Mouse (Mus musculus) heart, adult 18-20 months (tissue): ENCODE results near the gene S100a5. TPM values are rescaled to one million over a fixed set of nuclear protein-coding genes. Genes with fewer than 3 reads are reported as not detected.

ENCODE experiments used
- total RNA-seq, 2 experiments: library from RNA; stranded (reverse); gene quantifications; 2 replicates each; pipeline ENCODE4 v1.2.3; 2021

The S100a5 gene
- total RNA-seq, 2 experiments from 2014 or later: not detected

Other genes starting within 250 kb of the S100a5 start
- gene Slc27a3, start 218.6 kb upstream of the S100a5 start, total RNA-seq: under 1 TPM; 0.50 to 0.62 TPM
- gene Ints3, start 174.9 kb upstream of the S100a5 start, total RNA-seq: 10 to 100 TPM; 24.6 TPM
- 10 to 100 TPM; 16.2 to 16.8 TPM for gene Npr1, start 142.7 kb upstream of the S100a5 start, total RNA-seq
- gene Ilf2, start 132.4 kb upstream of the S100a5 start, total RNA-seq: 10 to 100 TPM; 29.3 to 30.1 TPM
- 10 to 100 TPM; 62.0 to 70.7 TPM for gene Snapin, start 117.5 kb upstream of the S100a5 start, total RNA-seq
- 10 to 100 TPM; 90.0 to 96.6 TPM for gene Chtop, start 99.0 kb upstream of the S100a5 start, total RNA-seq
- 1,000 to 10,000 TPM; 1,108 to 1,133 TPM for gene S100a1, start 94.1 kb upstream of the S100a5 start, total RNA-seq
- gene S100a13, start 94.1 kb upstream of the S100a5 start, total RNA-seq: 10 to 100 TPM; 29.6 to 31.2 TPM
- gene S100a14, start 81.7 kb upstream of the S100a5 start, total RNA-seq: under 1 TPM; 0.49 to 0.60 TPM
- gene S100a16, start 71.3 kb upstream of the S100a5 start, total RNA-seq: 10 to 100 TPM; 62.9 to 71.8 TPM
- not detected for gene S100a3, start 47.9 kb upstream of the S100a5 start, total RNA-seq
- gene S100a2, start 18.3 kb upstream of the S100a5 start, total RNA-seq: not detected
- not detected for gene Gm42674, start 6.6 kb upstream of the S100a5 start, total RNA-seq
- gene S100a4, start 4.8 kb upstream of the S100a5 start, total RNA-seq: 10 to 100 TPM; 12.5 to 14.1 TPM
- gene S100a6, start 4.4 kb downstream of the S100a5 start, total RNA-seq: 10 to 100 TPM; 76.5 to 79.4 TPM
- under 1 TPM in 1 of 2 experiments, not detected in 1; 0.47 TPM for gene S100a7a, start 45.5 kb downstream of the S100a5 start, total RNA-seq
- gene S100a8, start 60.5 kb downstream of the S100a5 start, total RNA-seq: not detected
- under 1 TPM in 1 of 2 experiments, not detected in 1; 0.57 TPM for gene S100a9, start 87.2 kb downstream of the S100a5 start, total RNA-seq
- not detected for gene Pglyrp4, start 118.4 kb downstream of the S100a5 start, total RNA-seq
- gene Gm5849, start 169.4 kb downstream of the S100a5 start, total RNA-seq: not detected